Mouse (Mus musculus) olfactory bulb, adult 2 months (tissue): ENCODE measurements at regions not wholly inside any gene's neighbourhood (a gene's known extent, or its start where the extent isn't known, plus 50 kb on each side); places are given as distances from the start of the nearest gene placed in this dataset.

Experiments
- CTCF ChIP-seq: fragments of 200-500 bp; IDR thresholded peaks from 2 replicates; pipeline ENCODE4 v1.5.1; 2012; ENCODE audit warnings: low read depth, mild to moderate bottlenecking, low read length, moderate library complexity; ENCODE audit not compliant: insufficient read depth
- POLR2A ChIP-seq: fragments of 200-500 bp; IDR thresholded peaks from 2 replicates; pipeline ENCODE4 v1.6.1; 2012; ENCODE audit warnings: mild to moderate bottlenecking, low read depth, low read length, moderate library complexity; ENCODE audit not compliant: insufficient read depth

- TF ChIP-seq CTCF (no peak), POLR2A (no peak)
Measured at GRCm38 (mm10) chr4:24278154-24278553, 218.1 kb upstream of the Mms22l start.
